Mouse (Mus musculus): Measurements from ENCODE around the gene Olfr573-ps1.

DNA sequence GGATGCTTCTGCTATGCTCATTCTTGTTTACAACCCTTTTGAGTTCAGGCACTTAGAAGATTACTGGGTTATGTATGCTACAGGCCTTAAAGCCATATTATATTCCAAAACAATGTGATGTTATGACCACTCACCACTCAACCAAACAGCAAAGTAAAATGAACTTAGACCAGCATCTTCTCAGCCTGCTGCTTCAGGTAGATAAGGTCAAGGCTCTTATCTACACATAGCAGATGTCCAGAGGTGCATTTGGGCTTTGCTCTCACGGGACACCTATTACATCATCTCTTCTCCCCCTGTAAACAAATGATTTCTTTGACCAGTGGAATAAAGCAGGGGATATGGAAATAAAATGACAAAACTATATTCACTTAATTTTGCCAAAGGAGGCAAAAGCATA is 16.2 kb upstream of the Olfr573-ps1 start, which contains the start of gene Olfr575:
- TF ChIP-seq POLR2A (IDR thresholded peaks at IDR 0.05; ENCODE audit: insufficient read length, low read depth) (no peak), MAX (IDR thresholded peaks at IDR 0.05; ENCODE audit: low read depth) (no peak), TCF12 (IDR thresholded peaks at IDR 0.05; ENCODE audit: insufficient read depth, poor library complexity, severe bottlenecking) (no peak), CEBPB (IDR thresholded peaks at IDR 0.05; ENCODE audit: insufficient read depth, poor library complexity, severe bottlenecking) (no peak), SRF (IDR thresholded peaks at IDR 0.05; ENCODE audit: control insufficient read depth, insufficient read length, low read depth) (no peak), USF1 (IDR thresholded peaks at IDR 0.05; ENCODE audit: low read depth) (no peak), REST (IDR thresholded peaks at IDR 0.05; ENCODE audit: insufficient read depth, insufficient read length) (no peak)
